Mouse (Mus musculus) left cerebral cortex, adult 2 months (tissue): ENCODE results near the gene Rpl22l1. TPM values are rescaled to one million over a fixed set of nuclear protein-coding genes. Genes with fewer than 3 reads are reported as not detected.
"Not testable (repeated sequence)": the region's sequence is repeated elsewhere in the genome, so short reads cannot be mapped to it uniquely, and the experiment has no call there.

Experiments
- DNase-seq, 2 experiments: peaks; one replicate each; pipeline ENCODE4 v3.0.0; 2021 to 2022; ENCODE audit warnings: low spot score in 2 of 2, mixed read lengths in 1 of 2; ENCODE audit errors: extremely low spot score in 1 of 2
- H3K27ac ChIP-seq: fragments of 200-600 bp; 2 replicates; pipeline ENCODE4 v1.8.1; 2022
- H3K4me3 ChIP-seq: fragments of 200-600 bp; 2 replicates; pipeline ENCODE4 v1.8.1; 2022
- CTCF ChIP-seq: fragments of 200-600 bp; IDR thresholded peaks from 2 replicates; pipeline ENCODE4 v1.8.1; 2022; ENCODE audit warnings: antibody characterized with exemption, mild to moderate bottlenecking, moderate library complexity
- intact Hi-C: fragments of 180-260 bp; cut with DNase I; formaldehyde crosslinking; loops from one replicate; pipeline ENCODE4 v1.15.1; 2025
- total RNA-seq, 2 experiments: library from RNA; stranded (reverse); gene quantifications; 2 replicates each; pipeline ENCODE4 v1.2.3; 2021

Gene Rpl22l1
- total RNA-seq, 2 experiments from 2014 or later: 169 to 217 TPM

GRCm38 (mm10) chr3:28843231-28843630, 38.0 kb downstream of the Rpl22l1 start:
- no peak overlapping the region for H3K27ac ChIP-seq
- no peak for DNase-seq
- TF ChIP-seq CTCF: no peak
- H3K4me3 ChIP-seq: no peak overlapping the region
- intact Hi-C loops: no loop called here

- Histone ChIP-seq H3K27ac (no peak overlapping the region), H3K4me3 (no peak overlapping the region)
- TF ChIP-seq CTCF: no peak
- no peak for DNase-seq
- intact Hi-C loops: no loop called here
Observed at GRCm38 (mm10) chr3:28847115-28847514, 41.9 kb downstream of the Rpl22l1 start.

GRCm38 (mm10) chr3:28852174-28852573, 46.9 kb downstream of the Rpl22l1 start:
- intact Hi-C loops, H3K4me3 ChIP-seq, H3K27ac ChIP-seq, DNase-seq: not testable (repeated sequence)

Other genes with a start within 250 kb of the Rpl22l1 start
- not detected for gene Slc2a2, start 107.5 kb upstream of the Rpl22l1 start, total RNA-seq
- gene Eif5a2, start 24.2 kb upstream of the Rpl22l1 start, total RNA-seq: 10 to 100 TPM; 32.8 to 36.7 TPM
- gene Gm1527, start 87.2 kb downstream of the Rpl22l1 start, total RNA-seq: not detected